Mouse (Mus musculus): Measurements from ENCODE around the gene Ccdc188.
A peak's percentile ranks its signal among the peaks of the same experiment; 100 is the strongest.

The Ccdc188 gene

GRCm38 (mm10) chr16:18234671-18235388, 17.2 kb downstream of the Ccdc188 start, which contains the start of gene Zdhhc8:
Zdhhc8 (minus strand) TSS chr16:18235136.
- DNase-seq (ENCODE audit: low read depth) = peak; percentile 87

GRCm38 (mm10) chr16:18235389-18236065, 17.8 kb downstream of the Ccdc188 start:
- peak; percentile 64 for DNase-seq (ENCODE audit: low read depth)

- DNase-seq (ENCODE audit: low read depth) = peak; percentile 52
Measured at GRCm38 (mm10) chr16:18236676-18237501, 19.2 kb downstream of the Ccdc188 start.

- DNase-seq (ENCODE audit: low read depth) = no peak
Measured at GRCm38 (mm10) chr16:18241581-18241980, 23.9 kb downstream of the Ccdc188 start.

GRCm38 (mm10) chr16:18247521-18248399, 30.1 kb downstream of the Ccdc188 start:
- peak; percentile 43 for DNase-seq (ENCODE audit: low read depth)

- peak; percentile 100 for DNase-seq (ENCODE audit: low read depth)
Measured at GRCm38 (mm10) chr16:18248433-18249363, 31.0 kb downstream of the Ccdc188 start, which contains the start of the genes Trmt2a and Ranbp1. Trmt2a (plus strand) TSS chr16:18248679. Ranbp1 (minus strand) TSS chr16:18248732.

- peak; percentile 56 for DNase-seq (ENCODE audit: low read depth)
Measured at GRCm38 (mm10) chr16:18249364-18249967, 31.8 kb downstream of the Ccdc188 start.

GRCm38 (mm10) chr16:18250231-18250630, 32.6 kb downstream of the Ccdc188 start:
- DNase-seq (ENCODE audit: low read depth) = no peak

- no peak for DNase-seq (ENCODE audit: low read depth)
Measured at GRCm38 (mm10) chr16:18250828-18251790, 33.4 kb downstream of the Ccdc188 start.

GRCm38 (mm10) chr16:18252736-18253135, 35.1 kb downstream of the Ccdc188 start:
- DNase-seq (ENCODE audit: low read depth) = no peak

- no peak for DNase-seq (ENCODE audit: low read depth)
Measured at GRCm38 (mm10) chr16:18253866-18254265, 36.2 kb downstream of the Ccdc188 start.

GRCm38 (mm10) chr16:18258221-18258620, 40.5 kb downstream of the Ccdc188 start, which contains the start of gene Gm49776:
Gm49776 (minus strand) TSS chr16:18258321.
- DNase-seq (ENCODE audit: low read depth) = no peak

- no peak for DNase-seq (ENCODE audit: low read depth)
Measured at GRCm38 (mm10) chr16:18265024-18265423, 47.3 kb downstream of the Ccdc188 start.

- peak; percentile 48 for DNase-seq (ENCODE audit: low read depth)
Measured at GRCm38 (mm10) chr16:18268182-18268581, 50.5 kb downstream of the Ccdc188 start.

Data from NIH3T3 (cell line).